Mouse (Mus musculus): ENCODE data around the gene Cat. TPM values are rescaled to one million over a fixed set of nuclear protein-coding genes. Genes with fewer than 3 reads are reported as not detected.

Gene Cat
- 48.7 and 50.4 TPM in 2 replicates for total RNA-seq (2017)

DNA sequence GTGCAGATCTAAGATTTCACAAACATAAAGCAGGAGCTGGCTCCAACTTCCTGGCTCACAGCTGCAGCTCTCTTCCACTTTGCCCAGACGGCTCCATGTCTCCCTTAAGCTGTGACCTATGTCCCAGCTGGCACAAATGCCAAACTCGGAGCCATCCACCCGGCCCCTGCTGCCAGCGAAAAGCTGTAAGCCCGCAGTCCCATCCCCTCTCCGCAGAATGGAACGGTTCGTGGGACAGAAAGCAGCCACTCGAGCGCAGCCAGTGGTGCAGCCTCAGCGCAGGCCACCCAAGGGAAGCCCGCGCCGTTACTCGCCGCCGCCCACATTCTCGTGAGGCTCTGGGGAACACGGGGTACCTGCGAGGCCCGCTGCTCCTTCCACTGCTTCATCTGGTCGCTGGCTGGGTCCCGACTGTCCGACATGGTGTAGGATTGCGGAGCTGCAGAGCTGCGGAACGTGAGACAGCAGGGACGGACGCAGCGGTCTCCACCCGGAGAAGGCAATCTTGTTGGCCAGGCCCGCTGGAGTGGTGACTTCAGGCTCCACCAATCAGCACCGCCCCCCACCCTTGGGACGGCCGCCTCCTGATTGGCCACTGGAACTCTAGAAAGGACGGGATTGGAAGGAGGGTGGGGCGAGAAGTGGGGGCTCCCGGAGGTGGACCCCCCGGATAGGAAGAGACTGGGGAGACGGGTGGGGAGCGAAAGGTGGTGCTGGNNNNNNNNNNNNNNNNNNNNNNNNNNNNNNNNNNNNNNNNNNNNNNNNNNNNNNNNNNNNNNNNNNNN is at the start of gene Cat:
Gene Cat (minus strand): TSS at position 544 of the 785 bp plus-strand sequence.
- ATAC-seq (replicated peaks in 1 of 2; ENCODE audit: insufficient read depth in 1 of 2, low FRiP score in 2 of 2, low TSS enrichment in 1 of 2, low read depth in 1 of 2, poor library complexity in 2 of 2, severe bottlenecking in 2 of 2): peak; percentile 95 to 96

DNA sequence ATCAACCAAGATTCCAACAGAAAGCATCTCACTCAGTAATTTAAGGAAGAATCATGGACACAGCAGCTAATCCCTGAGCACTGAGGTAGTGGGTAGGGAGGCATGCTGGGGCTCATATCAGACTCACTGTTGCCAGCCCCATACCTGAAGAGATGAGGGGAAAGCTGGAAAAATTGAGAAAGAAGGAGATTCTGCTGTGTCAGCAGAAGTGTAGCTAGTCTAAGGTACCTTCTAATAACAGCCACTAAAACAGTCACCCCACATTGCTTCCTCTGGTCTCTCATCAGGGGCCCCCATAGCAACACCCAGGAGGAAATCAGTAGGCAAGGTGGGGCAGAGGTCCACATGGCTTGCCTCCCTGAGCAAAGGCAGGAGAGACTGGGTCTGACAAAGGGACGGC is 40.6 kb upstream of the Cat start:
- no peak for ATAC-seq (replicated peaks in 1 of 2; ENCODE audit: insufficient read depth in 1 of 2, low FRiP score in 2 of 2, low TSS enrichment in 1 of 2, low read depth in 1 of 2, poor library complexity in 2 of 2, severe bottlenecking in 2 of 2)

DNA sequence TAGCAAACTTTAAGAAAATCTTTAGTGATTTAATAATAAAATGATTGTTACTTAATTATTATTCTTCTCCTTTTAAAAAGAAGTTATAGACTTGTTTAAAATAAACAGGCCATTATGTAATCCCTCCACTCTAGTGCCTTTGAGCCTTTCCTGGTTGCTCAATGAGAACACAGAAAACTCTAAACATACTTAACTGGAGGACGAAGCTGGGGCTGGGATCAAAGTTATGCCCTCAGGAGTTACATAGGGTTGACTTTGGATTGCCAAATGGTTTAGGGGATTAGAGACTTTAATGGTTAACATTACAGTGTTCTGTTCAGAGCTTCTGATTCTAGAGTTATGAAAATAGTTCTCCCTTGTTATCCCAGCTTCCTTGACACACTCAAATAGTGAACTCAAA is 31.5 kb upstream of the Cat start:
- no peak for ATAC-seq (replicated peaks in 1 of 2; ENCODE audit: insufficient read depth in 1 of 2, low FRiP score in 2 of 2, low TSS enrichment in 1 of 2, low read depth in 1 of 2, poor library complexity in 2 of 2, severe bottlenecking in 2 of 2)

DNA sequence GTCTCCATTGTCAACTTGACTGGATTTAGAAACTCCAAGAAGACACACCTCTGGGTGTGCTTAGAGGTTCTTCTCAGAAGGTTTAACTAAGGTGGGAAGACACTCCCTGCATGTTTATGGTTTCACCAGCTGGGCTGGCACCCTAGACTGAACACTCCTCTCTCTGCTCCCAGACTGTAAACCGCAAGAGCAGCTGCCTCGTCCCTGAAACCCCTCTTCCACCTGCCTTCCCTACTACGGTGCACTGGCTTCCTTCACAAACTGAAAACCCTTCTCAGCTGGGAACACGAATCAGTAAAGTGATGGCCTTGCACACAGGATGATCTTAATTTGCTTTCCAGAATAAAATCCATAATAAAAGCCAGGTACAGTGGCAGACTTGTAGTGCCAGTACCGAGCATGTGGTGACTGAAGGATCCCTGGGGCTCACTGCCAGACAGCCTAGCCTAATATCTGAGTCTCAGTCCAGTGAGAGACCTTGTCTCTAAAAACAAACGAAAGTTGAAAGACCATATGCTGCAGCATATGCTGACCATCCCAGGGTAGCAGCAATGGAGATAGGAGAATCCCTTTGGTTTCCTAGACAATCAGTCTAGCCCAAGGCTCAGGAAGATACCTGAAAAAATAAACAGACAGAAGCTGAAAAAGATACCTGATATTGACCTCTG is 30.7 kb upstream of the Cat start:
- ATAC-seq (replicated peaks in 1 of 2; ENCODE audit: insufficient read depth in 1 of 2, low FRiP score in 2 of 2, low TSS enrichment in 1 of 2, low read depth in 1 of 2, poor library complexity in 2 of 2, severe bottlenecking in 2 of 2): no peak

DNA sequence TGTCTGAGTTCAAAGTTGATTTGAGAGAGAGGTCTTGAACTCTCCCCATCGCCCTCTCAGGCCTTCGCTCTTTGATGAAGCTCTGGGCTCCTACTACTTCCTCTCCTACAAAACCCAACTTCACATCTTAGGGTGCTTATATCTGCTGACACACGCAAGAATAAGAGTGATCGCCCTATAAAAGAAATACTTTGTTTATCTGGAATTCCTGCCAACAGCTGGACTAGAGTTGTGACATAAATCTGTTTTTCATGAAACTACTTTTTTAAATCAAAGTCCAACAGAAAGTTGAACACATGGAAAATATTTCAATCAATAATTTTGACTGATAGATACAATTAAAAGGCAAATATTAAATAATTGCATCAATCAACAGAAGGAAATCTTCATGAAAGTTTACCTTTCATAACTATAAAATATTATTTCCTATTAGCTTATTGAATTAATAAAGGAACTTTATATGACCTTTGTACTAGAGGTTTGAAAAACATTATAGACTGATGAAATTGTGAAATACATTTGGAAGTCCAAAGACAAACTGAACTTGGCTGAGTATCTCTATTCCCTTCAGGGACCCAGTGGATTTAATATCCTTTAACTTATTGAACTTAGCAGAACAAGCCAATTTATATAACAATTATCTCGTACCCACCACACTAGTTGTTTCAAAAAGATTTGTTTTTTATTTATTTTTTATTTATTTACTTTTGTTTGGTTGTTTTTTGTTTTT is 27.3 kb upstream of the Cat start:
- no peak for ATAC-seq (replicated peaks in 1 of 2; ENCODE audit: insufficient read depth in 1 of 2, low FRiP score in 2 of 2, low TSS enrichment in 1 of 2, low read depth in 1 of 2, poor library complexity in 2 of 2, severe bottlenecking in 2 of 2)

DNA sequence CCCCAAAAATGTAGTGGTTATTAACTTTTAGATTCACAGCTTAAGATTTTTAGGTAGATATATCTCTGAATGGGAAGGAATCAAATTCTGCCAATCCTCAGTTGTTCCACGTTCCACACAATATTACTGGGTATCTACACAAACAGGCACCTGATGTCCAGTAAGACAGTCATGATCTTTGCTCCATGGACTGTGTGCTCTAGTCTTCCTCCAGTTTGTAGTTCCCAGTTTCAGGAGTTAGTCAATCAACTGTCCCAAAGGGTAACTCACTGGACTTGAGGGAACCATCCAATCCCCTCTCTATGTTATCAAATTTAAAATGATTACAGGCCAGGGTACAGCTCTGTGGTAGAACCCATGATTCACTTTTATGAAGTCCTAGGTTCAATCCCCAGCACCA is 26.7 kb upstream of the Cat start:
- no peak for ATAC-seq (replicated peaks in 1 of 2; ENCODE audit: insufficient read depth in 1 of 2, low FRiP score in 2 of 2, low TSS enrichment in 1 of 2, low read depth in 1 of 2, poor library complexity in 2 of 2, severe bottlenecking in 2 of 2)

DNA sequence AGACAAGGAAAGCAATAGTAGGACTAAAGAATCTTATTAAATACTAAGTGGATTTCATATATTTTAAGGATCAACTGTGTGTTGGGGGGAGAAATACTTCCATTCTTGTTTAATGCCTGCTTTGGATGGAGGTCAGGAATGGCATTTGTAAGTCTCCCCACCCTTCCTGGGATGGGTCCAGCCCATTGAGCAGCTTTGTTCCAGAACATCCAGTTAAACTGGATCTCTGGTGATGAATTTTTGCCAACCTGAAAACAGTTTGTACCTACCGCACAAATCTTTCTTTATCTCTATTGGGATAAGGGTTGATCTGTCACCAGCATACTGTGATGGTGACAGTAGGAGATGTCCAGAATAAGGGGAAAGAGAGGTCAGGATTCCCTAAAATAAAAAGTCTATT is 26.1 kb upstream of the Cat start:
- ATAC-seq (replicated peaks in 1 of 2; ENCODE audit: insufficient read depth in 1 of 2, low FRiP score in 2 of 2, low TSS enrichment in 1 of 2, low read depth in 1 of 2, poor library complexity in 2 of 2, severe bottlenecking in 2 of 2): no peak

DNA sequence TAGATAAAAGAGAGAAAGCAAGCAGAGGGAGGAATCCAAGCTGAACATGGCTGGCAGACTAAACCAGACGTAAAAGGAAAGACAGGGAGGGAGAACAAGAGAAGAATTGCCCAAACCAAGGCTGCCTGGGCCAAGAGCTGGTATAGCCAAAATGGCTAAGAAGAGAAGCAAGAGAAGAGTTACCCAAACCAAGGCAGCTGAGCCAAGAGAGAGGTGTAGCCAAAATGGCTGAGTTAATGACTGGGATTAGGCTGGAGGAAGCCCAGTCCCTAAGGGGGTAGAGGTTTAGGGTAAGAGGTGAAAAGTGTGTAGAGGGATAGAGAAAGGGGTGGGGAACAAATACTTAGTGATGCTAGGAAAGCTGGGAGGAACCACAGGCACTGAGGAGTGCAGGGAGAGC is 22.7 kb upstream of the Cat start:
- no peak for ATAC-seq (replicated peaks in 1 of 2; ENCODE audit: insufficient read depth in 1 of 2, low FRiP score in 2 of 2, low TSS enrichment in 1 of 2, low read depth in 1 of 2, poor library complexity in 2 of 2, severe bottlenecking in 2 of 2)

DNA sequence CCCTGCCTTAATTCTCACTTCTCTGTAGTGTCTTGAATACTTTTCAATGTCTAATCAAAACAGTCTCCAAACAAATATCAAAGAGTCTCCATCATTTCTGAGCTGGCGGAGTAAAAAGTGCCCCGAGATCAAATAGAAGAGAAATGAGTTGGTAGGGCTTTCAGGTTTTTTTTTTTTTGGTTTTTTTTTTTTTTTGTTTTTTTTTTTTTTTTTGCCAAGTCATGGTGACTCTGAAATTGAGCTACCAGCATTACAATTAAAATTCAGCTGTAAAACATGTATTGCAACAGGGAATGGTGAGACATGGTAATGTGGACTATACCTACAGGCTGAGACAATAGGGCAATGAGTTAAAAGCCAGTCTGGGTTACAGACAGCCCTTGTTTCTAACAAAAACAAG is 21.0 kb upstream of the Cat start:
- ATAC-seq (replicated peaks in 1 of 2; ENCODE audit: insufficient read depth in 1 of 2, low FRiP score in 2 of 2, low TSS enrichment in 1 of 2, low read depth in 1 of 2, poor library complexity in 2 of 2, severe bottlenecking in 2 of 2): no peak

DNA sequence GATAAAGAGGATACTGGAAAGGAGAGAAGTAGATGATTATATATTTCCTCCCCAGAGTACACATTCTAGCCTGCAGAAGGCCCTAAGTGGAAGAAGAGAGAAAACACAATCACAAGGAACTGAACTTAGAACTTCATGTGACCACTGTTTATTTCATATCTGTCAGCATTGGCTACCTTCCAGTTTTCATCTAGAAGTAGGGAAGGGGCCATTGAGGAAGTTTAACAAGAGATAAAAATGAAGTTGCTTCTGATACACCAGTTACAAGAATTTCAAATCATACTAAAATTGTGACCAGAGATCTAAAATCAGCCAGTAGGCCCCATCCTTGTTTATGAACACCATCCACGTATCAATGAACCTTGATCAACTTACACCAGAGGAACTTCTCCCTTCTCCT is 19.5 kb upstream of the Cat start:
- ATAC-seq (replicated peaks in 1 of 2; ENCODE audit: insufficient read depth in 1 of 2, low FRiP score in 2 of 2, low TSS enrichment in 1 of 2, low read depth in 1 of 2, poor library complexity in 2 of 2, severe bottlenecking in 2 of 2): no peak

DNA sequence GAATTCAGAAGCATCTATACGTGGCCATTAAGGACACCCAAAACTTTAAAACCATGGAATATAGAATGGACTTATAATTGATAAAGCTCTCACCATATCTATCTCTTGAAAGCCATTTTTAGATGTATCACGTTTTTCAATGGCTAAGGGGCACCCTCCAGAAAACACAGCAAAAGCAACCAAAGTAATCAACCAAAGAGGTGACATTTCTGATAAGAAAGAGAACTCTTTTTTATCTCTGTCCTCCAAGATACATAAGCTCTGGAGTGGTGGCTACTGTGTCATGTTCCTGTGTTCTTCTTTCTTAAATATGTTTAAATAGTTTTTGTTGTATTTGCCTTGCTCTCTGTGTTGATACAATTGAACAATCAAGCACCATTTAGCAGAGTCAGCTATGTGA is 15.8 kb upstream of the Cat start:
- no peak for ATAC-seq (replicated peaks in 1 of 2; ENCODE audit: insufficient read depth in 1 of 2, low FRiP score in 2 of 2, low TSS enrichment in 1 of 2, low read depth in 1 of 2, poor library complexity in 2 of 2, severe bottlenecking in 2 of 2)

DNA sequence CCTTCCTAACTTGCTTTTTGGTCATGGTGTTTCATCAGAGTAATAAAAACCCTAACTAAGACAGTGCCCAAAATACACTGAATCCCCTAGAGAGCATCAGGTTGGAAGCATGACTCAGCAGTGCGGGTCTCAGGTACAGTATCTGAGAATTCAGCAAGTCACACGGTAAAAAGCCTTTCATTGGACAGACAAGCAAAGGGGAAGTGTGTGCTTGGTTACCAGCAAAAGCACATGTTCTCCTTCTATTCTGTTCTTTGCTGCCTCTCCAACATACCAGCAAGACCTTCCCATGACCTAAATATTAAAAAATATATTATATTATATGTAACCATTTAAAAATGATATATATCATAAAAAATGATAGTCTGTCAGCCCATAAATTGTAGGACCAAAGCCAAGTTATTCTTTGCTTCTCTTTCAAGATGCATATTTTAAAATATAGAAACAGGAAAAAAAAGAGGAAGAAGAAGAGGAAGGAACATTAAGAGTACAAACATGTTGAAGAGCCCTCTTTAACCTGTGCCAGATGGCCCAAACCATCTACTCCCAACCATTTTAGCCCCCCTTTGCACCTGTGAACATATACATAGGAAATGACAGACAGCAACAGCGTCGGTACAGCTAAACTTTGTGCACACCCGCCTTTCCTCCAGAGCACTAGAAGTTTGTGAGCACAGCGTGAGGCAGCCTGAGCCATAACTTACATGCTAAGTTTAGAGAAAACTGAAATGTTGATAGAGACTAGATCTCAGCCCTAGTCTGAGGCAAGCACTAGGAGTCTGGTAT is 10.9 kb upstream of the Cat start:
- ATAC-seq (replicated peaks in 1 of 2; ENCODE audit: insufficient read depth in 1 of 2, low FRiP score in 2 of 2, low TSS enrichment in 1 of 2, low read depth in 1 of 2, poor library complexity in 2 of 2, severe bottlenecking in 2 of 2): peak; percentile 39 to 65; a peak in 3 of 4 replicates

DNA sequence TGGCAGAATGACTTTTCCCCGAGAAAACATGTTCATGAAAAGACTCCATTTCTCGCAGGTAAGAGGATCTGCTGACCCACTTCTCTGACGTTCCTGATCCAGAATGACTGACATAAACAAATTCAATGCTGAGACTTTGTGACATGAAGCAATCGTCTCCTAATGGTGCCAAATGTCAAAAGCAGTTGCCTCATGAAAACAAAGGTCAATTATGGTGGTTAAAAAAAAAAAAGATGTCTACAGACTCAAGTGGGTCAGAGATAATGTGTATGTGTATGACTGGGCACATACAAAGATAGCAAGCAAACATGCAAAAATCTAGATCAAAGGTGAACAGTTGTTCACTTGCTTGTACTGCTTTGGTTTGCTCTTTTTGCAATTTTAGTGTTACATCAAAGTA is 8.9 kb upstream of the Cat start:
- ATAC-seq (replicated peaks in 1 of 2; ENCODE audit: insufficient read depth in 1 of 2, low FRiP score in 2 of 2, low TSS enrichment in 1 of 2, low read depth in 1 of 2, poor library complexity in 2 of 2, severe bottlenecking in 2 of 2): no peak

DNA sequence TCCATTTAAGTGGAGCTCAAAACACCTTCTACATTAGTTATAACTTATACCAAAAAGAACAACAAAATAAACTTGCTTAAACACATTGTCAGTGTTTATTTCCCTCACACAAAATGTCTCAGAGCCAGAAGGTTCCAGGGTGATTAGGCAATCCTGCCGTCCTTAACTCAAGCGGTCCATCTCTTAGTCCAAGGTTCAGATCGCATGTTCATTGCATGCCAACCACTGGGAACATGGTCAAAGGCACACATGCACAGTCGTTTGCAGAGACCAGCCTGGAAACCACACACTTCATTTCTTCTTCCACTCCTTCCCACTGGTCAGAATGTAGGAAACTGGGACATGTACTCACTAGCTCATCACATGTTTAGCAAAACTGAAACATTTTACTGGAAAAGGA is 7.6 kb upstream of the Cat start:
- ATAC-seq (replicated peaks in 1 of 2; ENCODE audit: insufficient read depth in 1 of 2, low FRiP score in 2 of 2, low TSS enrichment in 1 of 2, low read depth in 1 of 2, poor library complexity in 2 of 2, severe bottlenecking in 2 of 2): no peak

DNA sequence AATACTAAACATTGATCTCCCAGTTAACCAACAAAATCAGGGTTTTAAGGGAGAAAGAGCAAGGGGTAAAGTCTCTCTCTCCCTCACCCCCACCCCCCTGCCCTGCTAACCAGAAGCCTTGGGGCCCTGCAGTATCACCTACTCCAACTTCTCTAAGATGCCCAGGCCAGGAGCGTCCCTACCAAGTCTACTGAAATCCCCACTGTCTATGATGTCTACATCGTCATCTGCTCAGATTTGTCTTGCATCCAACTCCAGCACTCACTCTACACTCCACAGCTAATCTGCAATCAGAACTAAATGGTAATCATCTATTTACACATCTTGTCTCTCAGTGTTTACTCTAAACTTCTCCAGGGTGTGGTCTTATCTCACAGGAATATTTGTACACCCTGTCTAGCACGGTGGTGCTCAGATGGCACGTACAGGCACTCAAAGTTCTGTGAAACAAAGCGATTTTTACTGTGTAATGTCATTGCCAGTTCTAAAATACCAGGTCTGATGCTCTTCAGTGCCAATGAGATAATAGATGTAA is 907 bp downstream of the Cat start:
- no peak for ATAC-seq (replicated peaks in 1 of 2; ENCODE audit: insufficient read depth in 1 of 2, low FRiP score in 2 of 2, low TSS enrichment in 1 of 2, low read depth in 1 of 2, poor library complexity in 2 of 2, severe bottlenecking in 2 of 2)

DNA sequence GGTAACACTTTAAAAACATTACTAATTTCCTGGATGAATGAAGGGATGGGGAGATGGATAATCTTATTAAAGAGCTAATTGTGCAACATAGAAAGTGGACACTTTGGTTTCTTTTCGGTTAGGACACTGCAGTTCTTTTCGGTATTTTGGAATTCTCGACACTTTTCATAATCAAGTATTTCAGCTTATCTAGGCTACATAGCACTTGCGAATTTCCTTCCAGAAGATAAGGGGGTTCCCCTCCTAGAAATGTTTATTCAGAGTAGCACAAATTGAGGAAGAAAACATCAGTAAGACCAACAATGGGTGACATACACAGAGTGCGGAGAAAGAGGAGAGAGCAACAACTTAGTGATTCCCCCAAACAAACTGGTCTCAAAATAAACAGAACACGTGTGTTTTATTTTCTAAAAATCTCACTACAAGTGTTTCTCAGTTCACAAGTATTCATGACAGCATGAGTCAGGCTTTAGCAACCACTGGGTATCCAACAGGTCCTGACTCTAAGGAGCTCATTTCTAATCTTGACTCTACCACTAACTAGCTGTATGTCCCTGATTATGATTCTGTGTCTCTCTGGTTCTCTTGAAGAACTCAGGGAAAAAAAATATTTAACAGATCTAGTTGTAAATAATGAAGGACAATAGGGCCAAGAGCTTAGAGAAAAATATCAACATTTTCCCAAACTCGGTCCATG is 1.5 kb downstream of the Cat start:
- no peak for ATAC-seq (replicated peaks in 1 of 2; ENCODE audit: insufficient read depth in 1 of 2, low FRiP score in 2 of 2, low TSS enrichment in 1 of 2, low read depth in 1 of 2, poor library complexity in 2 of 2, severe bottlenecking in 2 of 2)

Measured in hematopoietic stem cell, adult 5-6 weeks (primary cell).